Mouse (Mus musculus) hematopoietic stem cell, adult 5-6 weeks (primary cell): ENCODE measurements around the gene Notch2. TPM values are rescaled to one million over a fixed set of nuclear protein-coding genes. Genes with fewer than 3 reads are reported as not detected.

ENCODE experiments used
- ATAC-seq, 2 experiments: fragments of 125-278 bp in 1 of 2; replicated peaks in 1 of 2; 2 replicates each; pipeline ENCODE4 v1.8.0; 2016 to 2017; ENCODE audit warnings: inconsistent platforms in 2 of 2, mild to moderate bottlenecking in 2 of 2, moderate number of reproducible peaks in 2 of 2, low read depth in 1 of 2, moderate TSS enrichment in 1 of 2; ENCODE audit not compliant: low FRiP score in 2 of 2, poor library complexity in 2 of 2, severe bottlenecking in 2 of 2, insufficient read depth in 1 of 2, low TSS enrichment in 1 of 2
- total RNA-seq: library from RNA; stranded (forward); fragments of 172-1452, 232-1000 nt; gene quantifications from 2 replicates; pipeline ENCODE4 v1.2.3, GENCODE M21; 2017

The Notch2 gene
- total RNA-seq, 1 experiment from 2014 or later, result 46.6 TPM

- no peak for ATAC-seq
These were observed 42.7 kb downstream of the Notch2 start for GRCm38 (mm10) chr3:98055808-98056728.

- ATAC-seq, result no peak
These were observed 43.6 kb downstream of the Notch2 start for GRCm38 (mm10) chr3:98056956-98057365.

- ATAC-seq, result no peak
These were observed 45.7 kb downstream of the Notch2 start for GRCm38 (mm10) chr3:98059076-98059475.

GRCm38 (mm10) chr3:98060981-98061660, 47.8 kb downstream of the Notch2 start:
- ATAC-seq, result no peak

GRCm38 (mm10) chr3:98061661-98062330, 48.5 kb downstream of the Notch2 start:
- ATAC-seq, result no peak

GRCm38 (mm10) chr3:98062591-98063185, 49.4 kb downstream of the Notch2 start:
- ATAC-seq, result peak; percentile 33 to 51; a peak in 3 of 4 replicates

GRCm38 (mm10) chr3:98063186-98063771, 50.0 kb downstream of the Notch2 start:
- peak; percentile 63 to 69 for ATAC-seq

GRCm38 (mm10) chr3:98063833-98064232, 50.5 kb downstream of the Notch2 start:
- no peak for ATAC-seq

GRCm38 (mm10) chr3:98065004-98065403, 51.7 kb downstream of the Notch2 start:
- ATAC-seq, result no peak

GRCm38 (mm10) chr3:98066434-98066833, 53.1 kb downstream of the Notch2 start:
- peak; percentile 30 to 39; a peak in 3 of 4 replicates for ATAC-seq

- ATAC-seq, result no peak
These were observed 54.1 kb downstream of the Notch2 start for GRCm38 (mm10) chr3:98067413-98067812.

- peak in 1 of 2 experiments; percentile 19; a peak in 1 of 4 replicates for ATAC-seq
These were observed 54.6 kb downstream of the Notch2 start for GRCm38 (mm10) chr3:98067852-98068491.

- peak in 1 of 2 experiments; percentile 20; a peak in 1 of 4 replicates for ATAC-seq
These were observed 55.8 kb downstream of the Notch2 start for GRCm38 (mm10) chr3:98069161-98069560.

GRCm38 (mm10) chr3:98069856-98070255, 56.5 kb downstream of the Notch2 start:
- ATAC-seq, result no peak

GRCm38 (mm10) chr3:98072570-98072969, 59.2 kb downstream of the Notch2 start:
- no peak for ATAC-seq

GRCm38 (mm10) chr3:98073545-98073944, 60.2 kb downstream of the Notch2 start:
- no peak for ATAC-seq
